Mouse (Mus musculus): Measurements from ENCODE around the gene Olfr918.

Gene Olfr918

DNA sequence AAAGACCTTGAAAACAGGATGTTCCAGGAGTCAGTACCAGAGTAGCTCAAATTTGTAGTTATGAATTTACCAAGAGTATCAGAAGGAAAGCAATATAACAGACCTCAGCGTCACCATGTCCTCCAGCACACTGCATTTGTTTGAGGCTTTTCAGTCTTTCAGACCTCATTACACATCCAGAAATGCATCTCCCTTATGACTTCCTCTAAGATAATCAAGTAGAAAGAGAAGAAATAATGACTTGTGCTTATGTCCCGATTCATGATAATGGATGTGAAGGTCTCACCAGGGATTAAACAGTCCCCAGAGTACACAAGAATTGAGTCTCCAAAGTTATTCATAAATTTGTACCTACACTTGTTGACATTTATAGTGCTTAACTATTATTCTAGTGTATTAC, at the start of gene Olfr918:
TSS of gene Olfr918 (minus strand) at position 101 of the 400 bp plus-strand sequence.
- no peak for DNase-seq (ENCODE audit: low read depth, low spot score)

GRCm38 (mm10) chr9:38724044-38724443, 49.6 kb upstream of the Olfr918 start:
- DNase-seq (ENCODE audit: low read depth, low spot score): no peak

DNA sequence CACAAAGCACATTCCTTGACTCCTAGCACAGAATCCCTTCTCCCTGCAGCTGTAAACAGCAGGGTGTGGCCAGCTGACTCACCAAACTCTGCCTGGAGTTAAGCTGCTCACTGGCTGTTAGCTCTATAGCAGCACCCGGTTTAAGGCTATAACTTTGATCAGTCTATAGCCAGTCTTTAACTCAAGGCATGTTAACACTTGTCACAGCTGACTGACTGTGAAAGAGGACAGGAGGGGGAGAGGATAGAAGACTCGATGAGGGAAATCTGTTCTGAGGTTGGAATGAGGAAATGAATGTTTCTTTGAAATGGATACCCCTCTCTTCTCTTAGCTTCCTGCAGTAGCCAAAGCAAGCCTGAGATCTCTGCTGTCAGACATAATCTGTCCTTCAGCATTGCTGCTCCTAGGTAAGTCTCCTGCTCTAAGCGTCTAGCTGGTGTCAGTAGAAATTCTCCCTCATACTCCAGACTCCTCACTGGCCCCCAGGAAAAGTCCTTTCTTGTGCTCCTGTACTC, 44.6 kb upstream of the Olfr918 start:
- peak; percentile 14 for DNase-seq (ENCODE audit: low read depth, low spot score)

- DNase-seq (ENCODE audit: low read depth, low spot score): peak; percentile 46
These were observed 43.7 kb upstream of the Olfr918 start, which contains the start of gene Vwa5a for GRCm38 (mm10) chr9:38718102-38718501. TSS of gene Vwa5a (plus strand) at chr9:38718268.

DNA sequence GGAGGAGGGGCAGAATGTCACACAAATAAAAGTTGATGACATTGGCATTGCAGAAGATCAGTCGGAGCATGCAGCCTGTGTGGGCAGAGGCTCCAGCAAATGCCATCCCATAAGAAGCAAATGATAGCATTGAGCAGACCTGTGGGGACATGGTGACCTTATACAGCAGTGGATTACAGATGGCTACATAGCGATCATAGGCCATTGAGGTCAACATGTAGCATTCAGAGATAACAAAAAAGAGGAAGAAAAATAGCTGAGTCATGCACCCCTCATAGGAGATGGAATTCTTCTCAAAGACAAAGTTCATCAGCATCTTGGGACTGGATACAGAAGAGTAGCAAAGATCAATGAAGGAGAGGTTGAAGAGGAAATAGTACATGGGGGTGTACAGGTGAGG, 1.5 kb downstream of the Olfr918 start:
- no peak for DNase-seq (ENCODE audit: low read depth, low spot score)

GRCm38 (mm10) chr9:38665742-38666141, 8.7 kb downstream of the Olfr918 start, which contains the start of gene Olfr917:
TSS of gene Olfr917 (minus strand) at chr9:38665842.
- no peak for DNase-seq (ENCODE audit: low read depth, low spot score)

- no peak for DNase-seq (ENCODE audit: low read depth, low spot score)
These were observed 14.6 kb downstream of the Olfr918 start, which contains the start of gene Olfr916 for GRCm38 (mm10) chr9:38659775-38660174. TSS of gene Olfr916 (minus strand) at chr9:38659875.

DNA sequence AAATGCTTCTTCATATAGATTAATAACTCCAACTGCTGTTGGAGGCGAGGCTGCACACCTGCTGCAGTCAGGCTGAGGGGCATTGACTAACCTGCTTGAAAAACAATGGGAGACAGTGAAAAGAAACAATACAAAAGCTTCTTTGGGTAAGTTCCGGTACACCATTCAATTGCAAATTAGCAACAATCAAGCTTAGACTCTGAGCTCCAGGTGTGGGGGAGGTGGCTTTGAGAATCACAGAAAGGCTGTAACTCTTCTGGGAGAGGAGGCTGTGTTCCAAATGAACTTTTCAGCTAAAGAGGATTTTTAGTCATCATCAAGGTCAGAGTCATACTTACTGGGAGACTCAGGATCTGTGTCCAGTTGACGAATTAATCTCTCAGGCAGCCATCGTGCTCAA, 42.0 kb downstream of the Olfr918 start:
- no peak for DNase-seq (ENCODE audit: low read depth, low spot score)
